Mouse (Mus musculus) left cerebral cortex, postnatal 14 days (tissue): ENCODE measurements around the gene Nfkbid. TPM values are rescaled to one million over a fixed set of nuclear protein-coding genes. Genes with fewer than 3 reads are reported as not detected.
A peak's percentile ranks its signal among the peaks of the same experiment; 100 is the strongest.
"Not testable (repeated sequence)": the region's sequence is repeated elsewhere in the genome, so short reads cannot be mapped to it uniquely, and the experiment has no call there.

Experiments used
- DNase-seq, 2 experiments: peaks; one replicate each; pipeline ENCODE4 v3.0.0; 2021 to 2022; ENCODE audit warnings: low spot score in 2 of 2, mixed read lengths in 1 of 2
- intact Hi-C: fragments of 180-260 bp; cut with DNase I; formaldehyde crosslinking; loops from one replicate; pipeline ENCODE4 v1.15.1; 2025
- total RNA-seq, 2 experiments: library from RNA; stranded (reverse); gene quantifications; 2 replicates each; pipeline ENCODE4 v1.2.3; 2021

Gene Nfkbid
- total RNA-seq, 2 experiments from 2014 or later: 2.8 to 4.2 TPM

DNA sequence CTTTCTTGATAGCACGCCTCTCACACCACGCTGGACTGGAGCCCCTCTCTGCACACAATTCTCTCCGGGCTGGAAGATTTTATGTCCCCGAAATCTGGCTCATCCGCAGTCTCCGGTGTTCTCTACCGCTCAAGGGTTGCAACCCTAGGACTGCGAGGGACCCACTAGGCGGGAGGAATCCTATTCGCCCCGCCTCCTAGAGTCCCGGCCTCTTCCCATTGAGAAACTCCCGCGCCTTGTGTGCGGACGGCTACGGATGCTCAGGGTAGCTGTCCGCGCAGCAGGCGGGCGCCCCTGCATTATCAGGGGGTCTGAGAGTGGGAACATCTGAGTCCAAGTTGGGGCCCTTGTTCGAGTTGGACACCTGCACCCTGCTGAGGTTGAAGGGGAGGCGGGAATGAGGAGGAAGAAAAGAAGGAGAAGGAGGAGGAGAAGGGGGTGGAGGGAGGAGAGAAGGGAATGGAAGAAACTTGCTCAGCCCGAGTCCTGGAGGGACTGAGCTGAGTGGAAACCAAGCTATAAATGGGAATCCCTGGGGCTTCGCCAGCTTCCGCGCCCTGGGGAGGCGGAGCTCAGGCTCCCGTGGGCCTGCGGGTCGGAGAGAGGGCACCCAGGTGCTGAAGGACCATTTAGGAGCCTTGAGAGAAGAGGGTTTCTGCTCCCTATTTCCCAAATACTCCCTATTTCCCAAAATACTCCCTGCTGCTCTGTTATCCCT is 35.5 kb downstream of the Nfkbid start:
- no peak for DNase-seq
- intact Hi-C loops: no loop called here

- intact Hi-C loops: no loop called here
Measured at GRCm38 (mm10) chr7:30457629-30458330, 36.2 kb downstream of the Nfkbid start, which contains the start of the genes Kirrel2 and Nphs1. Gene Kirrel2 (minus strand): TSS chr7:30457690. Gene Nphs1 (plus strand): TSS chr7:30458315.

GRCm38 (mm10) chr7:30459484-30459883 is 38.0 kb downstream of the Nfkbid start:
- no peak for DNase-seq
- intact Hi-C loops: no loop called here

More at GRCm38 (mm10) chr7:30457629-30458330, 36.2 kb downstream of the Nfkbid start, which contains the start of the genes Kirrel2 and Nphs1:
- peak; percentile 73 to 86 for DNase-seq

DNA sequence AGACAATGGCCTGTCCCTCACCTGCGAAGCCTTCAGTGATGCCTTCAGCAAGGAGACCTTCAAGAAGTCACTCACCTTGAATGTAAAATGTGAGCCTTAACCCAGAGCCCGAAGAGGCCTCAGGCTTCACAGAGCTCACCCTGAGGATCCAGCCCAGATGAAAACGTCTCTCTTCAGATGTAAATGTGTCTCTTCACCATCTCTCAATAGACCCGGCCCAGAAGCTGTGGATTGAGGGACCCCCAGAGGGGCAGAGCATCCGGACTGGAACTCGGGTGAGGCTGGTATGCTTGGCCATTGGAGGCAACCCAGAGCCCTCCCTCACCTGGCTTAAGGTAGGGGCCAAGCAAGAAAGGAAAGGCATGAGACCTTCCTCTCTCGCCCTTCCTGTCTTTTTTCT is 42.0 kb downstream of the Nfkbid start:
- no peak for DNase-seq
- intact Hi-C loops: no loop called here

DNA sequence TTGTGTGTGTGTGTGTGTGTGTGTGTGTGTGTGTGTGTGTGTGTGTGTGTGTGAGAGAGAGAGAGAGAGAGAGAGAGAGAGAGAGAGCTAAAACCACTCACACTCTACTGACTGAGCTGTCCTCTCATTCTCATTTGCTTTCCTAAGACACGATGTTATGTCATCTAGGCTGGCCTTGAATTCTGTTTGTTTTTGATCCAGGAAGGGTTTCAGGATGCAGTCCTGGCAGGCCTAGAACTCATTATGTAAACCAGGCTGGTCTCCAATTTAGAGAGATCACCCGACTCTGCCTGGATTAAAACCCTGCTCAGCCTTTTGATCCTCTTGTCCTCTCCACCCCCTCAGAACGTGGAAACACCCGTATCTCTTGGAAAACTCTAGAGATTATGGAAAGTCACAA is 42.5 kb downstream of the Nfkbid start:
- no peak for DNase-seq

GRCm38 (mm10) chr7:30464816-30465300 is 43.3 kb downstream of the Nfkbid start:
- no peak for DNase-seq

More for the DNA sequence above, 42.5 kb downstream of the Nfkbid start:
- intact Hi-C loops: no loop called here

DNA sequence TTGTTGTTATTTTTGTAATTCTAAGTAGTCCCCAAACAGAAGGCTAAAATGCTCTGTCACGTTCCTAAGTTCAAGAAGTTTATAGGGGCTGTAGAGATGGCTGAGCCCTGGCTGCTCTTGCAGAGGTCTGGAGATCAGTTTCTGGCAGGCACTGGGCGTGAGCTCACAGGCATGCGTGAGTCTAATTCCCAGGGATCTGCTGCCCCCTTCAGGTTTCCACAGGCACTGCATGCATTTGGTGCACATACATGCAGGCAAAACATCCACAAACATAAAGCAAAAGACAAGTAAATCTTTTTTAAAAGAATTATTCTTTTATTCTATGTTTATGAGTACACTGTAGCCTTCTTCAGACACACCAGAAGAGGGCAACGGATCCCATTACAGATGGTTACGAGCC is 50.9 kb downstream of the Nfkbid start:
- DNase-seq: peak; percentile 58 to 61
- intact Hi-C loops: loop anchor here (2.0 kb wide), 1 partner anchor 32 kb away; no protein-coding TSS in a partner anchor

More at GRCm38 (mm10) chr7:30464816-30465300, 43.3 kb downstream of the Nfkbid start:
- intact Hi-C loops: no loop called here

DNA sequence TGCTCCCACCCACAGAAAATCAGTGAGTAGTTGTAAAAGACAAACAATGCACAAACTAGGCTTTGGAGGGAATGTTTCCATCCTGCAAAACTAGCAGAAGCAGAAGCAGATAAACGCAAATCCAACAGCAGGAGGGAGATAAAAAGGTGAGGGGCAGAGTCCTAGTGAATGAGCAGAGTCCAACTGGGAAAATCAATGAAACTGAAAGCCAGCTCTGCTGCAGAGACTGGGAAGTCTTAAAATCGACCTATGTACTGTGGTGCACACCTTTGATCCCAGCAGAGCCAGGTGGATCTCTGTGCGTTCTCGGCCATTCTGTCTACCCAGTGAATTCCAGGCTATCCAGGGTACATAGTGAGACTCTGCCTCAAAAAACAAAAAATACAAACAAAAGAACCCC is 53.5 kb downstream of the Nfkbid start:
- intact Hi-C loops: no loop called here
- DNase-seq: no peak

DNA sequence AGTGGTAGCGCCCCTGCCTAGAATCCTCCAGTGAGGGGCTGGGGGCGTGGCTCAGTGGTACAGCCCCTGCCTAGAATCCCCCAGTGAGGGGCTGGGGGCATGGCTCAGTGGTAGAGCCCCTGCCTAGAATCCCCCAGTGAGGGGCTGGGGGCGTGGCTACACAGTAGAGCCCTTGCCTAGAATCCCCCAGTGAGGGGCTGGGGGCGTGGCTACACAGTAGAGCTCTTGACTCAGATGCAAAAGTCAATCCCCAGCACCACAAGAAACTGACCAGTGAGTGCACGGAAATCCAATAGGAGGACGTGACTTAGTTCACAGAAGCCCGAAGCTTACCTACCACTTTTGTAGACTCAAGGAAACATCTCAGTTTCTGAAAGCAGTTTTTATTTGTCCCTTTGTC is 54.6 kb downstream of the Nfkbid start:
- DNase-seq, intact Hi-C loops: not testable (repeated sequence)

- peak; percentile 56 to 69 for DNase-seq
- intact Hi-C loops: no loop called here
Measured at GRCm38 (mm10) chr7:30477415-30478381, 56.2 kb downstream of the Nfkbid start.

Other genes starting within 250 kb of the Nfkbid start
- 1 to 10 TPM; 3.4 to 4.9 TPM for gene Cox7a1, start 237.6 kb upstream of the Nfkbid start, total RNA-seq
- 100 to 1,000 TPM; 194 to 196 TPM for gene Capns1, start 222.9 kb upstream of the Nfkbid start, total RNA-seq
- gene Polr2i, start 189.8 kb upstream of the Nfkbid start, total RNA-seq: 10 to 100 TPM; 55.8 to 59.8 TPM
- 100 to 1,000 TPM; 149 to 153 TPM for gene Tbcb, start 189.5 kb upstream of the Nfkbid start, total RNA-seq
- gene Ovol3, start 186.0 kb upstream of the Nfkbid start, total RNA-seq: not detected
- gene Thap8, start 141.6 kb upstream of the Nfkbid start, total RNA-seq: under 1 TPM in 1 of 2 experiments, not detected in 1; 0.26 TPM
- 1 to 10 TPM; 1.2 to 2.0 TPM for gene Wdr62, start 141.3 kb upstream of the Nfkbid start, total RNA-seq
- gene Clip3, start 130.0 kb upstream of the Nfkbid start, total RNA-seq: 100 to 1,000 TPM; 499 to 503 TPM
- 10 to 100 TPM; 53.4 to 55.3 TPM for gene Alkbh6, start 113.0 kb upstream of the Nfkbid start, total RNA-seq
- gene Syne4, start 106.9 kb upstream of the Nfkbid start, total RNA-seq: 1 to 10 TPM; 6.9 to 8.2 TPM
- gene E130208F15Rik, start 100.0 kb upstream of the Nfkbid start, total RNA-seq: under 1 TPM; 0.40 to 0.44 TPM
- 10 to 100 TPM in 1 of 2 experiments, 1 to 10 TPM in 1; 7.3 to 10.2 TPM for gene Sdhaf1, start 97.8 kb upstream of the Nfkbid start, total RNA-seq
- 10 to 100 TPM; 39.1 to 42.5 TPM for gene Lrfn3, start 59.0 kb upstream of the Nfkbid start, total RNA-seq
- 10 to 100 TPM; 24.9 to 26.1 TPM for gene Tyrobp, start 8.0 kb upstream of the Nfkbid start, total RNA-seq
- gene Hcst, start 1.9 kb upstream of the Nfkbid start, total RNA-seq: 1 to 10 TPM in 1 of 2 experiments, not detected in 1; 2.6 TPM
- 1,000 to 10,000 TPM; 1,098 to 1,148 TPM for gene Aplp1, start 23.8 kb downstream of the Nfkbid start, total RNA-seq
- 1 to 10 TPM; 6.1 to 8.0 TPM for gene Kirrel2, start 36.0 kb downstream of the Nfkbid start, total RNA-seq
- gene Nphs1, start 36.6 kb downstream of the Nfkbid start, total RNA-seq: under 1 TPM; 0.35 to 0.53 TPM
- not detected for gene Prodh2, start 71.9 kb downstream of the Nfkbid start, total RNA-seq
- gene Arhgap33, start 113.3 kb downstream of the Nfkbid start, total RNA-seq: 100 to 1,000 TPM; 233 to 246 TPM
- gene Hspb6, start 130.4 kb downstream of the Nfkbid start, total RNA-seq: 10 to 100 TPM in 1 of 2 experiments, 1 to 10 TPM in 1; 5.3 to 10.8 TPM
- gene Proser3, start 130.6 kb downstream of the Nfkbid start, total RNA-seq: 1 to 10 TPM; 2.7 to 3.8 TPM
- gene Lin37, start 138.1 kb downstream of the Nfkbid start, total RNA-seq: 10 to 100 TPM; 37.5 to 39.0 TPM
- 10 to 100 TPM; 60.2 to 61.4 TPM for gene U2af1l4, start 141.6 kb downstream of the Nfkbid start, total RNA-seq
- gene Gm49396, start 141.6 kb downstream of the Nfkbid start, total RNA-seq: 1 to 10 TPM; 3.8 to 4.6 TPM
- 10 to 100 TPM; 81.0 to 81.3 TPM for gene Psenen, start 141.9 kb downstream of the Nfkbid start, total RNA-seq
- gene Igflr1, start 143.7 kb downstream of the Nfkbid start, total RNA-seq: 1 to 10 TPM; 1.1 to 1.6 TPM
- 10 to 100 TPM; 48.5 to 49.0 TPM for gene Kmt2b, start 167.0 kb downstream of the Nfkbid start, total RNA-seq
- gene Zbtb32, start 177.2 kb downstream of the Nfkbid start, total RNA-seq: not detected
- gene Upk1a, start 191.1 kb downstream of the Nfkbid start, total RNA-seq: under 1 TPM; 0.32 to 0.48 TPM
- 100 to 1,000 TPM; 783 to 807 TPM for gene Cox6b1, start 204.4 kb downstream of the Nfkbid start, total RNA-seq
- gene Etv2, start 214.1 kb downstream of the Nfkbid start, total RNA-seq: not detected
- gene Rbm42, start 228.6 kb downstream of the Nfkbid start, total RNA-seq: 10 to 100 TPM; 67.9 to 69.0 TPM
- gene Haus5, start 243.3 kb downstream of the Nfkbid start, total RNA-seq: 1 to 10 TPM; 5.9 to 6.5 TPM
- gene Pmis2, start 249.9 kb downstream of the Nfkbid start, total RNA-seq: not detected